Mouse (Mus musculus): ENCODE data around the gene Bicd1.

GRCm38 (mm10) chr6:149494662-149495061, 86.0 kb downstream of the Bicd1 start:
- TF ChIP-seq EP300 (IDR thresholded peaks at IDR 0.05; ENCODE audit: low read depth) = no peak
- no peak for TF ChIP-seq CTCF (IDR thresholded peaks at IDR 0.05; ENCODE audit: low read depth)
